In the genomic region with DNA sequence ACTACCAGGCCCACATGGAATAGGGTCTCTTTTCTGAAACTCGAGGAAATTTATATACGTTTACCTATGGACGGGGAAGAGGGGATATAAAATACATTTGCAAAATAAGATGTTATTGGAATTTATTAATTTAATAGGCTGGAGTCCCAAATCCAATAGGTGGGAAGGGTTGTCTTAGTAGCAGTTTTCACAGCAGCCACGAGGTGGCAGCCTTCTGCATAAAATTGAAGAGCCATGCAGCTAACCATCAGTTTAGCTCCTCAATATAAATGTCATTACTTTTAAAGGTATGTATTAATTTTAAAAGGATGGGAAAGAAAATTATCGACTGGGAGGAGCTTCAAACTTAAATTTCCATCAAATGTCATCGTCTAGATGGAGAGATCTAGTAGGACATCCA, we compare ENCODE assay signal across 9 mouse cellular contexts.
DNase-seq lines count a peak whose midpoint lies in the region; ATAC-seq lines count a peak whose summit lies in the region.
"Had no signal": no experiment of that assay in that cellular context is flagged by ENCODE, and none has a peak within 500 bp of the region (broad histone marks: within the 10 kb centered on the region; RNA-seq: fewer than 3 reads in every experiment).

No protein-coding gene starts in this region.

- H3K27ac ChIP-seq in neural tube, embryonic 15.5 days (replicated peaks), result no peak overlapping the region
- no peak overlapping the region for H3K27ac ChIP-seq in neural tube, embryonic 11.5 days (ENCODE audit: low read depth, low read length)
- H3K27ac ChIP-seq: embryonic facial prominence, embryonic 13.5 days had no signal

- H3K4me1 ChIP-seq in neural tube, embryonic 15.5 days, result no peaks in the 10 kb centered on the region
- H3K4me1 ChIP-seq in neural tube, embryonic 11.5 days (ENCODE audit: control insufficient read depth, insufficient read depth, low read length), result no peaks in the 10 kb centered on the region

- peak; percentile 53 for DNase-seq in neural tube, embryonic 10.5 days (ENCODE audit: extremely low spot score, low spot score)
- DNase-seq in embryo, embryonic 11 days, result peak; percentile 63
- DNase-seq in heart, postnatal 10 days, result peak; percentile 68 to 82
- peak; percentile 53 to 69 for DNase-seq in layer of hippocampus, postnatal 36 days
- DNase-seq in neural tube, embryonic 11.5 days (ENCODE audit: low spot score), result peak; percentile 55
- DNase-seq in natural killer cell, adult 2 months (ENCODE audit: low spot score in 2 of 2), result no peak

- whole genome bisulfite sequencing in neural tube, embryonic 15.5 days, result 41% methylated on average over 6 of the region's 6 CpGs
- 40% methylated on average over 6 of the region's 6 CpGs for WGBS in neural tube, embryonic 11.5 days

- no peaks in the 10 kb centered on the region for H3K9me3 ChIP-seq in neural tube, embryonic 15.5 days (replicated peaks)
- H3K9me3 ChIP-seq in neural tube, embryonic 11.5 days (ENCODE audit: control insufficient read depth, low read length), result no peaks in the 10 kb centered on the region
- H3K9me3 ChIP-seq: embryonic facial prominence, embryonic 13.5 days had no signal

- H3K4me2 ChIP-seq in neural tube, embryonic 15.5 days, result no peak overlapping the region
- H3K4me2 ChIP-seq in neural tube, embryonic 11.5 days (ENCODE audit: low read depth), result no peak overlapping the region
- H3K4me2 ChIP-seq: embryonic facial prominence, embryonic 13.5 days had no signal

- no peak overlapping the region for H3K4me3 ChIP-seq in neural tube, embryonic 15.5 days (replicated peaks)
- H3K4me3 ChIP-seq in neural tube, embryonic 11.5 days (ENCODE audit: low read depth, low read length), result no peak overlapping the region
- H3K4me3 ChIP-seq: embryonic facial prominence, embryonic 13.5 days had no signal

- H3K9ac ChIP-seq in neural tube, embryonic 15.5 days (replicated peaks), result no peak overlapping the region
- H3K9ac ChIP-seq in neural tube, embryonic 11.5 days (ENCODE audit: low read length), result no peak overlapping the region
- H3K9ac ChIP-seq: embryonic facial prominence, embryonic 13.5 days had no signal

- H3K27me3 ChIP-seq in neural tube, embryonic 15.5 days (replicated peaks), result no peaks in the 10 kb centered on the region
- H3K27me3 ChIP-seq in neural tube, embryonic 11.5 days (ENCODE audit: control insufficient read depth, insufficient read depth, low read length), result no peaks in the 10 kb centered on the region
- H3K27me3 ChIP-seq: embryonic facial prominence, embryonic 13.5 days had no signal

- no peaks in the 10 kb centered on the region for H3K36me3 ChIP-seq in neural tube, embryonic 15.5 days
- no peaks in the 10 kb centered on the region for H3K36me3 ChIP-seq in neural tube, embryonic 11.5 days (ENCODE audit: control insufficient read depth, insufficient read depth, low read length)
- H3K36me3 ChIP-seq: embryonic facial prominence, embryonic 13.5 days had no signal

- no peak for ATAC-seq in neural tube, embryonic 15.5 days (ENCODE audit: low FRiP score)
- ATAC-seq in activated CD4-positive, CD25-positive, alpha-beta regulatory T cell, adult 4 months, result peak; percentile 54
- no peak for ATAC-seq in neural tube, embryonic 11.5 days (ENCODE audit: insufficient read depth, low FRiP score, low TSS enrichment)

- intact Hi-C loops in heart, postnatal 10 days (cut with DNase I), result loop anchor here (5.0 kb wide), 1 partner anchor 757 kb away; no protein-coding TSS in a partner anchor

Comparison
In these comparisons a context has a peak if more than half of its experiments do, and no peak if none do; other contexts are left out.
1. DNase-seq: peak in neural tube, embryonic 10.5 days (single experiment), embryo, embryonic 11 days (single experiment), heart, postnatal 10 days (2 of 2), layer of hippocampus, postnatal 36 days (2 of 2) and neural tube, embryonic 11.5 days (single experiment); none in natural killer cell, adult 2 months (0 of 2).